Mouse (Mus musculus): ENCODE measurements at regions not wholly inside any gene's neighbourhood (a gene's known extent, or its start where the extent isn't known, plus 50 kb on each side); places are given as distances from the start of the nearest gene placed in this dataset.
A peak's percentile ranks its signal among the peaks of the same experiment; 100 is the strongest.

- no peak for DNase-seq
These were observed 139.2 kb upstream of the Lrfn2 start for GRCm38 (mm10) chr17:48792954-48793353.

- no peak for DNase-seq
These were observed 136.4 kb upstream of the Lrfn2 start for GRCm38 (mm10) chr17:48795773-48796172.

GRCm38 (mm10) chr17:48798196-48798595 lies 134.0 kb upstream of the Lrfn2 start:
- DNase-seq: no peak

- DNase-seq: no peak
These were observed 129.5 kb upstream of the Lrfn2 start for GRCm38 (mm10) chr17:48802673-48803072.

- DNase-seq: no peak
These were observed 124.3 kb upstream of the Lrfn2 start for GRCm38 (mm10) chr17:48807905-48808304.

GRCm38 (mm10) chr17:48814753-48815504 lies 117.2 kb upstream of the Lrfn2 start:
- DNase-seq: no peak

- peak; percentile 13 for DNase-seq
These were observed 115.4 kb upstream of the Lrfn2 start for GRCm38 (mm10) chr17:48816588-48817324.

DNA sequence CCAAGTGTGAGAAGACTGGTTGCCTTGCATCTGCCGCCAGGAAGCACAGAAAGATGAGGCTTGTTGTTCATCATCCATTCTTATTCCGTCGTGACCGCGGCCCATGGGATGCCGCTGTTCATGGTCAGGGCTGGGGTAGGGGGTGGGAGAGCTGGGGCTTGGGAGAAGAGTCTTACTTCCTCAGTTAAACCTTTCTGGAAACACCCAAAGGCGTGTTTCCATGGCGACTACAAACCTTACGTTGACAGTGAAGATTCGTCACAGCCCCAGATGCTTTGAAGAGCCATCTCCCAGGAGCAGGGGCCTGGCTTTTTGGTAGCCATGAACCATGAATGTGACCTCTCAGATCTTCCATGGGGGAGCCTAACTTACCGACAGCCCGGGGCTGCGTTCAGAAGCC lies 114.6 kb upstream of the Lrfn2 start:
- no peak for DNase-seq

GRCm38 (mm10) chr17:48819703-48820102 lies 112.5 kb upstream of the Lrfn2 start:
- DNase-seq: no peak

DNA sequence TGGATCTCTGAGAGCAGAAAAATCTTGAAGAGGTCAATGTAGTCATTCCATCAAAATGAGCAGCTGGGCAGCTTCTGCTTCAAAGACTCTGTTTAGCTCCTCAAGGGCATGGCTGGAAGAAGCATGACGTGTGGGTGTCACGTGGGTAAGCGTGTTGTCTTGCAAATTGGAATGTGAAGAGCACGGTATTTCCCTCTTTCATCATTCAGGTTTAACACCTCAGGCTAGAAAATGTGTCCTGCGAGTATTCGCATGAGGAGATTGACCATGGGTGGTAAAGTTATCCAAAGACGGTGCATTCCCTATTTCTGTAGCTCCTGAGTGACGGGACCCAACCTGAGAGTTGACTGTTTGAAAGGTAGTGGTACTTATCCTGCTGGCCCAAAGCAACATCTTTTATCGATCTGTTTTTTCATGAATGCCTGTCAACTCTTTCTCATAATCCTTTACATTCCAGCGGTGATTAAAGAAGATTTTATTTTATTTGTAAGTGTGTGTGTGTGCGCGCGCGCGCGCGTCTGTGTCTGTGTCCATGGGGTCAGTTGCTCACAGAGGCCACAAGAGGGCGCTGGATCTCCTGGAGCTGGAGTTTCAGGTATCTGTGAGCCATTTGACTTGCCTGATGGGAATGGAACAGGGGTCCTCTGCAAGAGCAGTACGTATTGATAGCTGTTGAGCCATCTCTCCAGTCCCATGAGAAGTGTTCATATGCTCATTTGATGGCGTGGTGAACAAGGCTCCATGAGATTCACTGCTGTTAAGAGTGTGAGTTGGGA lies 109.9 kb upstream of the Lrfn2 start:
- DNase-seq: no peak

DNA sequence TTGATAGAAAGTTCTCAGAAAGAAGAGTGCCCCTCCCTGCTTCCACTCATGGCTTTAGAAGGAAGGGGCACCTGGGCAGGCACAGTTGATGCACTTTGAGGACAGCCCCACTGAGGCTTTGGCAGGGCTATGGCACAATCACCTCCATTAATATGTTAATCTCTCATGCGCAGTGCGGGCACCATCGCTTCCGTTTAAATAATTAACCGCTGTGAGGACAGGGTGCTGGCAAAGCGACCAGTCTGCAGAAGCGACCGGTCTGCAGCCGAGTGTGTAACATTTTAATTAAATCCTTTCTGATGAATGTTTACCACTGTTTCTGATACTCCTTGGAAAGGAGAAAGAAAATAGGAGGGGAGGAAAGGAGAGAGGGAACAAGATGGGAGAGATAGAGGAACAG lies 108.3 kb upstream of the Lrfn2 start:
- no peak for DNase-seq

GRCm38 (mm10) chr17:48825212-48825913 lies 106.8 kb upstream of the Lrfn2 start:
- no peak for DNase-seq

GRCm38 (mm10) chr17:48838297-48838979 lies 93.7 kb upstream of the Lrfn2 start:
- no peak for DNase-seq

DNA sequence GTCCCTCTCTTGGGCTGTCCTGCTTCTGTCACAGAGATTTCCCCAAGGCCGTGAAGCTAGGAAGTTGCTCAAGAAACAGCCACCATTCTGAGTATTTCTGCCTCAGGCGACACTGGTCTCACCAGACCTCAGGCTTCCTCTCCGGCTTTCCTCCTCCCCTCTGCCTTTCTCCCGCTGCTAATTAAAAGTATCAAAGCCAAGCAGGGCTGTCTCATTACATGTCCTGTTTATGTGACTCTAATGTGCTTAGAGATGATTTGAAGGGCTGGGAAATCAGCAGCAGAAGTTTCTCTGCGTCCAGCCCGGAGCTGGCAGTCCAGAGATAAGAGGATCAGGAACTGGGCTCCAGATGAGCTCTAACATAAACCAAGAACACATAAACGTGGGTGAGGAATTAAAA lies 84.3 kb upstream of the Lrfn2 start:
- no peak for DNase-seq

GRCm38 (mm10) chr17:48850910-48851309 lies 81.3 kb upstream of the Lrfn2 start:
- DNase-seq: no peak

- peak; percentile 29 for DNase-seq
These were observed 73.3 kb upstream of the Lrfn2 start for GRCm38 (mm10) chr17:48858891-48859290.

DNA sequence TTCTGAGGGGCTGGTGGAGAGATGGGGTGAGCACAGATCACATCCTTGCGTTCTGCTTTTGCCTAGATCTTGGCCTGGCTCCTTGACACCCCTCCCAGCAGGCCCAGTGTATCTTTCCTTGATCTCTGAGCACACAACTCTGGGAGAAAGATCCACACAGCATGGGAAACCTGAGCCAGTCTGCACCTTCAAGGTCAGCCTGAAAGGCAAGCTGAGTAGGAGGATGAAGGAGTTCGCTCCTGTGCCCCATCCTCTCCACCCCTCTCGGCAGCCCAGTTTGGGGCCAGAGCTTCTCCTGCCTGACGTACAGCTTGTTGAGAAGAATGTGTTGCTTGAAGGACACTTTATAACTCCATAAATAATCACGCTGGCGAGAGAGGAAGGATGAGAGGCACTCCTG lies 61.7 kb upstream of the Lrfn2 start:
- no peak for DNase-seq

DNA sequence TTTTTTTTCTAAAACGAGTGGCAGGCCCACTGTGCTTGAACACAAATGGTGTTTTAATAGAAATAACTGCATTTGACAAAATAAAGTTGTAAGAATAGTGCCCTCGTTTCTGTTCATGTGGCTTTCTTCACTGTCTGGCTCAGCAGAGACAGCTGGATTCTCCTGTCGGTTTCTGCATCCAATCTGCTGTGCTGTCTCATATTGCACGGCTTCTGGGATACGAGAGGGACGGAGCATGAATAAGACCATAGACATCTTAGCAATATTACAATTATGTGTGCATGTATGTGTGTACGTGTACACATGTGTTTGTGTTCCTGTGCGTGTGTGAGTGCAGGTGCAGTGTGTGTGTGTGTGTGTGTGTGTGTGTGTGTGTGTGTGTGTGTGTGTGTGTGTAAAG lies 54.7 kb upstream of the Lrfn2 start:
- no peak for DNase-seq

DNA sequence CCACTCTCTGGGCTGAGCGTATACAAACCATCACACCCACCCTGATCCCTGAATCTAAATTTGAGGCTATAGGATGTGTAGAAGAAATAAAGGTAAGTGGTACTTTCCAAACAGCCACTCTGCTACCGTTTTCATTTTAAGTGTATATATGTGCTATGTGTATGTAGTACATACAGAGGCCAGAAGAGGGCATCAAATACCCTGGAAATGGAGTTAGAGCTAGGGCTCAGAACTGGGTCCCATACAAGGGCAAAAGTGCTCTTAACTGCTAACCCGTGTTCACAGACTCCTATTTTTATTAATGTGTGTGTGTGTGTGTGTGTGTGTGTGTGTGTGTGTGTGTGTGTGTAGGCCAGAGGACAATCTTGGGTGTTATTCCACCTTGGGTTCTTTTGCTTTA lies 51.6 kb upstream of the Lrfn2 start:
- DNase-seq: no peak

- no peak for DNase-seq
These were observed 50.2 kb upstream of the Lrfn2 start for GRCm38 (mm10) chr17:48881946-48882345.
